Mouse (Mus musculus) hindbrain, embryonic 12.5 days (tissue): ENCODE results near the gene Pdzd2. TPM values are rescaled to one million over a fixed set of nuclear protein-coding genes. Genes with fewer than 3 reads are reported as not detected.

Experiments used
- ATAC-seq: fragments of 200-750 bp; cut with Nextera tagmentation; 2 replicates; pipeline ENCODE4 v1.8.0; 2017; ENCODE audit warnings: moderate TSS enrichment; ENCODE audit not compliant: low FRiP score
- H3K27ac ChIP-seq: fragments of 300-500 bp; sonication (generic); 2 replicates; pipeline ENCODE4 v1.5.1; 2016; ENCODE audit warnings: mild to moderate bottlenecking
- H3K27me3 ChIP-seq: fragments of 300-500 bp; sonication (generic); 2 replicates; pipeline ENCODE4 v1.6.1; 2016; ENCODE audit warnings: mild to moderate bottlenecking
- H3K36me3 ChIP-seq: fragments of 300-500 bp; sonication (generic); 2 replicates; pipeline ENCODE4 v1.6.1; 2016; ENCODE audit warnings: mild to moderate bottlenecking
- H3K4me1 ChIP-seq: fragments of 300-500 bp; sonication (generic); 2 replicates; pipeline ENCODE4 v1.6.1; 2016
- H3K4me2 ChIP-seq: fragments of 300-500 bp; sonication (generic); replicated peaks from 2 replicates; pipeline ENCODE4 v1.6.1; 2016; ENCODE audit warnings: mild to moderate bottlenecking
- H3K4me3 ChIP-seq: fragments of 300-500 bp; sonication (generic); 2 replicates; pipeline ENCODE4 v1.5.1; 2016; ENCODE audit warnings: mild to moderate bottlenecking
- H3K9ac ChIP-seq: fragments of 300-500 bp; sonication (generic); 2 replicates; pipeline ENCODE4 v1.6.1; 2016; ENCODE audit warnings: mild to moderate bottlenecking, moderate library complexity
- H3K9me3 ChIP-seq: fragments of 300-500 bp; sonication (generic); replicated peaks from 2 replicates; pipeline ENCODE4 v1.6.1; 2016; ENCODE audit warnings: mild to moderate bottlenecking
- WGBS: fragments of 180-500 bp; shearing (Covaris S2); methylation state at CpG from one replicate; pipeline ENCODE4 v1.1.7; 2016; 5-methylcytosine and 5-hydroxymethylcytosine counted together
- polyA plus RNA-seq: library from polyadenylated mRNA; unstranded; fragments of >200 nt; fragmentation: Nextera tagmentation; extraction: Ambion mirVana; gene quantifications from 2 replicates; pipeline ENCODE4 v1.2.1, GENCODE M21; 2016

Gene Pdzd2
- polyA plus RNA-seq, 1 experiment from 2014 or later = 8.7 TPM

DNA sequence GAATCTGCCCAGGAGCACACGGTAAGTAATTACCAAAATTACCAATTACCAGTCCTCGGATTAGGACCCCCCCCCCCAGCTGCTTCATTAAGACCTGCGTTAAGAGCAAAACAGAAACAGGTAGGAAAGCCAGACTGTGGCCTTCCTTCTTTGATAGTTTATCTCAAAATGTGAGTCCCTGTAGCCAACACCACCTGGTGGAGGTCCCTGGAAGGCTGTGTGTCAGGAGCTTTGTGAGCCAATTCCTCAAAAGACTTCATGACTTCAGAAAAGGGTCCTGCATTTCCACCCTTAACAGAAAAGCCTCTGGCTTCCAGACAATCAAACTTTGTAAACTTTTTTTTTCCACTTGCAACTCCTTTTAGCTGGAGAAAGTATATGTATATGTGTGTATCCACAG, 188.8 kb downstream of the Pdzd2 start:
- Histone ChIP-seq H3K4me2 (no peak overlapping the region), H3K9ac (no peak overlapping the region), H3K27ac (no peak overlapping the region), H3K27me3 (0 out of 2 replicates have a peak, but pooled peaks cover 6% of the 10 kb centered on the region), H3K4me1 (peaks cover 12% of the 10 kb centered on the region), H3K4me3 (no peak overlapping the region), H3K36me3 (no peaks in the 10 kb centered on the region), H3K9me3 (no peaks in the 10 kb centered on the region)
- 41% methylated on average over 3 of the region's 3 CpGs for WGBS
- no peak for ATAC-seq

GRCm38 (mm10) chr15:12550376-12550775, 189.3 kb downstream of the Pdzd2 start:
- 36% methylated on average over 9 of the region's 9 CpGs for WGBS
- Histone ChIP-seq H3K4me3 (no peak overlapping the region), H3K4me2 (peak overlapping the region; percentile 97; the same call in 1 of the 2 replicates)

DNA sequence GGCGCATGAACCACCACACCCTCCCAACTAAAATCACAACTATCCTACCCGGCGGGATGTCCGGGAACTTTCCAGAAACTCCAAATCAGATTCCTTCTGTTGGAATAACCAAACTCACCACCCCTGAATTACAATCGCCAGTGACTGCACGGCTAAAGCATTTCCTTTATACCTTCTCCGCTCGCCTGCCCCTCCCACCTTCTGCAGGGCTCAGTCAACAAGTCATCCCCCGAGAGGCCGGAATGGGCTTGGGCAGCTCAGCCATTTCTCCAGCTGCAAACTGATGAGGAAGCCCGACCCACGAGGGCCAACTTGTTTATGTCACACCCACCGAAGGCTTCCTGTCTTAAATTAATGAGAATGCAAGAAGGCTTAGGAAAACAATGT, 189.8 kb downstream of the Pdzd2 start:
- H3K9me3 ChIP-seq = no peaks in the 10 kb centered on the region
- H3K4me2 ChIP-seq = peak overlapping the region; percentile 97
- no peak overlapping the region for H3K27ac ChIP-seq
- 0 out of 2 replicates have a peak, but pooled peaks cover 6% of the 10 kb centered on the region for H3K27me3 ChIP-seq
- H3K36me3 ChIP-seq = no peaks in the 10 kb centered on the region
- under 1% methylated on average over 13 of the region's 13 CpGs for WGBS
- ATAC-seq = peak; percentile 48; the same call in 1 of the 2 replicates
- H3K4me3 ChIP-seq = peak overlapping the region; percentile 44
- H3K9ac ChIP-seq = peak overlapping the region; percentile 63
- peaks cover 12% of the 10 kb centered on the region for H3K4me1 ChIP-seq

More at GRCm38 (mm10) chr15:12550376-12550775, 189.3 kb downstream of the Pdzd2 start:
- Histone ChIP-seq H3K36me3 (no peaks in the 10 kb centered on the region), H3K9ac (no peak overlapping the region), H3K9me3 (no peaks in the 10 kb centered on the region), H3K27me3 (0 out of 2 replicates have a peak, but pooled peaks cover 6% of the 10 kb centered on the region), H3K4me1 (peaks cover 12% of the 10 kb centered on the region), H3K27ac (no peak overlapping the region)
- ATAC-seq = no peak

- Histone ChIP-seq H3K4me3 (peak overlapping the region; percentile 44), H3K27ac (no peak overlapping the region), H3K9me3 (no peaks in the 10 kb centered on the region), H3K36me3 (no peaks in the 10 kb centered on the region), H3K4me1 (peaks cover 12% of the 10 kb centered on the region), H3K9ac (peak overlapping the region; percentile 63), H3K27me3 (0 out of 2 replicates have a peak, but pooled peaks cover 6% of the 10 kb centered on the region), H3K4me2 (peak overlapping the region; percentile 97)
- 0% methylated on average over 28 of the region's 28 CpGs for WGBS
- ATAC-seq = peak; percentile 65
Observed at GRCm38 (mm10) chr15:12549271-12549918, 190.3 kb downstream of the Pdzd2 start.

DNA sequence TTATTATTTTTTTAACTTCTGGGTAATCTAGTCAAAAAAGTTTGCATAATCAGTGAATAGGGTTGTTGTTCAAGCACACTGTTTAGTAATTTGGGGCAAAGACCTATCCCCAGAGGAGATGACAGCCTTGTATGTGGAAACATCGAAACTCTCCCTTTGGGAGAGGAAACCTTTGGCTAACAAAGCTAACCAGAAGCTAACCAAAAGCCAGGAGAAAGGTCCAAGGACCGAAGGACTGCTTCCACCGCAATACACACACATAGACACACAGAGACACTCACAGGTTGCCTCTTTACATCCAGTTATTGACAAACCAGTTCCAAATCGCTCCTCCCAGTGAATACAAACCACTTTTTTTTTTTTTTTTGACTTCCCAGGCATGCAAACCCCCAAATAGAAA, 191.0 kb downstream of the Pdzd2 start:
- Histone ChIP-seq H3K27me3 (0 out of 2 replicates have a peak, but pooled peaks cover 6% of the 10 kb centered on the region), H3K4me1 (peaks cover 16% of the 10 kb centered on the region), H3K4me2 (peak overlapping the region; percentile 97), H3K4me3 (peak overlapping the region; percentile 44), H3K36me3 (no peaks in the 10 kb centered on the region), H3K27ac (no peak overlapping the region), H3K9ac (peak overlapping the region; percentile 63; the same call in 1 of the 2 replicates), H3K9me3 (no peaks in the 10 kb centered on the region)
- 38% methylated on average over 4 of the region's 4 CpGs for WGBS
- no peak for ATAC-seq

- H3K4me2 ChIP-seq = no peak overlapping the region
- no peaks in the 10 kb centered on the region for H3K9me3 ChIP-seq
- no peak for ATAC-seq
- H3K4me1 ChIP-seq = peaks cover 16% of the 10 kb centered on the region
- 71% methylated on average over 5 of the region's 5 CpGs for WGBS
- H3K4me3 ChIP-seq = no peak overlapping the region
- H3K36me3 ChIP-seq = no peaks in the 10 kb centered on the region
- H3K27me3 ChIP-seq = 0 out of 2 replicates have a peak, but pooled peaks cover 6% of the 10 kb centered on the region
- no peak overlapping the region for H3K9ac ChIP-seq
- no peak overlapping the region for H3K27ac ChIP-seq
Observed at GRCm38 (mm10) chr15:12547640-12548405, 191.9 kb downstream of the Pdzd2 start.

- Histone ChIP-seq H3K9me3 (no peaks in the 10 kb centered on the region), H3K9ac (no peak overlapping the region), H3K4me2 (no peak overlapping the region), H3K36me3 (no peaks in the 10 kb centered on the region), H3K27ac (no peak overlapping the region), H3K4me3 (no peak overlapping the region), H3K27me3 (0 out of 2 replicates have a peak, but pooled peaks cover 6% of the 10 kb centered on the region), H3K4me1 (peaks cover 16% of the 10 kb centered on the region)
- no peak for ATAC-seq
- 77% methylated on average over 6 of the region's 6 CpGs for WGBS
Observed at GRCm38 (mm10) chr15:12546781-12547180, 192.9 kb downstream of the Pdzd2 start.

DNA sequence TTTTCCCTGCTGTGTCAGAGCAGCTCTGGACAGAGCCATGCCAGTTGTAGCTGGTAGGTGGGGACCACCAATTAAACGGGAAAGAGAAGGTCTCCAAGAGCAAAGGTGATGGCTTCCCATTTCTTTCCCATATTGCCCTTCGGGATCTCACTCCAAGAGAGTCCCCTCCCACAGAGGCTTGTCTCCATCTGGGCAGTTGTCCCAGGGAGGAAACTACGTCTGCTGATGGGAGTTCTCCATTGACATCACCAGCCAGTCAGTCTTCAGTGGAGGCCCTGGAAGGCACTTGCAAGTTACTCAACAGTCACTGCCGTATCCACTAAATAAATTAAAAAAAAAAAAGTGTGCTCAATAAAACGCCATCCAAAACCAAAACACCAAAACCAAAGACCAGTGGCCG, 194.1 kb downstream of the Pdzd2 start:
- no peaks in the 10 kb centered on the region for H3K36me3 ChIP-seq
- H3K27me3 ChIP-seq = 0 out of 2 replicates have a peak, but pooled peaks cover 6% of the 10 kb centered on the region
- no peak overlapping the region for H3K4me2 ChIP-seq
- no peak for ATAC-seq
- 77% methylated on average over 6 of the region's 6 CpGs for WGBS
- no peaks in the 10 kb centered on the region for H3K9me3 ChIP-seq
- H3K4me3 ChIP-seq = no peak overlapping the region
- peaks cover 16% of the 10 kb centered on the region for H3K4me1 ChIP-seq
- no peak overlapping the region for H3K27ac ChIP-seq
- no peak overlapping the region for H3K9ac ChIP-seq

GRCm38 (mm10) chr15:12545220-12545619, 194.5 kb downstream of the Pdzd2 start:
- H3K36me3 ChIP-seq = no peaks in the 10 kb centered on the region

GRCm38 (mm10) chr15:12543686-12544325, 195.9 kb downstream of the Pdzd2 start:
- H3K4me1 ChIP-seq = 0 out of 2 replicates have a peak, but pooled peaks cover 6% of the 10 kb centered on the region
- 75% methylated on average over 13 of the region's 13 CpGs for WGBS
- no peak overlapping the region for H3K4me2 ChIP-seq
- H3K9ac ChIP-seq = no peak overlapping the region
- H3K4me3 ChIP-seq = no peak overlapping the region
- H3K27ac ChIP-seq = no peak overlapping the region
- 0 out of 2 replicates have a peak, but pooled peaks cover 2% of the 10 kb centered on the region for H3K27me3 ChIP-seq
- ATAC-seq = no peak
- no peaks in the 10 kb centered on the region for H3K9me3 ChIP-seq
- H3K36me3 ChIP-seq = no peaks in the 10 kb centered on the region

More at GRCm38 (mm10) chr15:12545220-12545619, 194.5 kb downstream of the Pdzd2 start:
- Histone ChIP-seq H3K27ac (no peak overlapping the region), H3K4me2 (no peak overlapping the region), H3K9ac (no peak overlapping the region), H3K27me3 (0 out of 2 replicates have a peak, but pooled peaks cover 6% of the 10 kb centered on the region), H3K4me3 (no peak overlapping the region), H3K9me3 (no peaks in the 10 kb centered on the region), H3K4me1 (peaks cover 16% of the 10 kb centered on the region)
- 56% methylated on average over 3 of the region's 3 CpGs for whole genome bisulfite sequencing
- no peak for ATAC-seq

- no peaks in the 10 kb centered on the region for H3K9me3 ChIP-seq
- H3K4me2 ChIP-seq = no peak overlapping the region
- whole genome bisulfite sequencing = 93% methylated on average over 6 of the region's 6 CpGs
- 0 out of 2 replicates have a peak, but pooled peaks cover 4% of the 10 kb centered on the region for H3K4me1 ChIP-seq
- H3K27ac ChIP-seq = no peak overlapping the region
- H3K27me3 ChIP-seq = no peaks in the 10 kb centered on the region
- H3K9ac ChIP-seq = no peak overlapping the region
- no peak overlapping the region for H3K4me3 ChIP-seq
- ATAC-seq = no peak
- H3K36me3 ChIP-seq = no peaks in the 10 kb centered on the region
Observed at GRCm38 (mm10) chr15:12542316-12542715, 197.4 kb downstream of the Pdzd2 start.
